Mouse (Mus musculus): ENCODE results near the gene Myh1.

Gene Myh1

GRCm38 (mm10) chr11:67199752-67200151 is at the start of gene Myh1:
Gene Myh1 (plus strand): TSS chr11:67200052.
- no peak for DNase-seq

- DNase-seq: no peak
Observed at GRCm38 (mm10) chr11:67150237-67150636, 49.6 kb upstream of the Myh1 start.

- no peak for DNase-seq
Observed at GRCm38 (mm10) chr11:67151159-67151558, 48.7 kb upstream of the Myh1 start.

- no peak for DNase-seq
Observed at GRCm38 (mm10) chr11:67151651-67152630, 47.9 kb upstream of the Myh1 start.

GRCm38 (mm10) chr11:67153123-67153522 is 46.7 kb upstream of the Myh1 start:
- DNase-seq: peak; percentile 76 to 79

- no peak for DNase-seq
Observed at GRCm38 (mm10) chr11:67153843-67154242, 46.0 kb upstream of the Myh1 start.

GRCm38 (mm10) chr11:67155650-67156049 is 44.2 kb upstream of the Myh1 start:
- DNase-seq: no peak

- DNase-seq: no peak
Observed at GRCm38 (mm10) chr11:67160131-67160530, 39.7 kb upstream of the Myh1 start.

GRCm38 (mm10) chr11:67163701-67164100 is 36.2 kb upstream of the Myh1 start:
- DNase-seq: no peak

GRCm38 (mm10) chr11:67164851-67165250 is 35.0 kb upstream of the Myh1 start:
- DNase-seq: no peak

GRCm38 (mm10) chr11:67169301-67169700 is 30.6 kb upstream of the Myh1 start:
- DNase-seq: peak in 1 of 2 experiments; percentile 3

- DNase-seq: no peak
Observed at GRCm38 (mm10) chr11:67170727-67171126, 29.1 kb upstream of the Myh1 start, which contains the start of gene Myh2. Gene Myh2 (plus strand): TSS chr11:67171027.

- DNase-seq: no peak
Observed at GRCm38 (mm10) chr11:67172439-67172838, 27.4 kb upstream of the Myh1 start.

- peak; percentile 43 to 54 for DNase-seq
Observed at GRCm38 (mm10) chr11:67176376-67176775, 23.5 kb upstream of the Myh1 start.

GRCm38 (mm10) chr11:67190316-67190715 is 9.5 kb upstream of the Myh1 start:
- DNase-seq: no peak

GRCm38 (mm10) chr11:67190814-67191213 is 9.0 kb upstream of the Myh1 start:
- no peak for DNase-seq

GRCm38 (mm10) chr11:67191496-67191895 is 8.4 kb upstream of the Myh1 start:
- no peak for DNase-seq

- DNase-seq: no peak
Observed at GRCm38 (mm10) chr11:67199321-67199720, 531 bp upstream of the Myh1 start.

- DNase-seq: peak; percentile 5 to 30
Observed at GRCm38 (mm10) chr11:67204766-67205165, 4.9 kb downstream of the Myh1 start.

- DNase-seq: no peak
Observed at GRCm38 (mm10) chr11:67221803-67222202, 22.0 kb downstream of the Myh1 start.

- DNase-seq: no peak
Observed at GRCm38 (mm10) chr11:67224466-67224865, 24.6 kb downstream of the Myh1 start.

- no peak for DNase-seq
Observed at GRCm38 (mm10) chr11:67228731-67229130, 28.9 kb downstream of the Myh1 start.

GRCm38 (mm10) chr11:67229166-67229565 is 29.3 kb downstream of the Myh1 start:
- no peak for DNase-seq

- DNase-seq: no peak
Observed at GRCm38 (mm10) chr11:67229946-67230345, 30.1 kb downstream of the Myh1 start.

All from cerebellum, postnatal 14 days (tissue).